Mouse (Mus musculus) cerebellum, adult 2 months (tissue): ENCODE results near the gene Efna3. TPM values are rescaled to one million over a fixed set of nuclear protein-coding genes. Genes with fewer than 3 reads are reported as not detected.

Experiments used
- DNase-seq, 2 experiments: peaks; one replicate each; pipeline ENCODE4 v3.0.0; 2021
- H3K27ac ChIP-seq: fragments of 200-500 bp; 2 replicates; pipeline ENCODE4 v1.5.1; 2012; ENCODE audit warnings: low read length, control low read depth, inconsistent platforms; ENCODE audit not compliant: insufficient read depth
- H3K27me3 ChIP-seq: fragments of 200-500 bp; 2 replicates; pipeline ENCODE4 v1.6.1; 2012; ENCODE audit warnings: inconsistent platforms, mild to moderate bottlenecking, low read length, moderate library complexity; ENCODE audit not compliant: control insufficient read depth, insufficient read depth
- H3K4me1 ChIP-seq: fragments of 200-500 bp; 2 replicates; pipeline ENCODE4 v1.6.1; 2011; ENCODE audit warnings: low read length; ENCODE audit not compliant: control insufficient read depth, insufficient read depth
- H3K4me3 ChIP-seq: fragments of 200-500 bp; replicated peaks from 2 replicates; pipeline ENCODE3; 2011; ENCODE audit warnings: mild to moderate bottlenecking, low read depth, low read length, control low read depth; ENCODE audit not compliant: insufficient read depth
- CTCF ChIP-seq: fragments of 200-500 bp; IDR thresholded peaks from 2 replicates; pipeline ENCODE4 v1.5.1; 2011; ENCODE audit warnings: low read depth, mild to moderate bottlenecking, control low read depth, low read length, moderate library complexity, borderline replicate concordance; ENCODE audit not compliant: insufficient read depth
- POLR2A ChIP-seq: fragments of 200-500 bp; IDR thresholded peaks from 2 replicates; pipeline ENCODE4 v1.6.1; 2011; ENCODE audit warnings: low read length, control low read depth, borderline replicate concordance; ENCODE audit not compliant: insufficient read depth
- WGBS: fragments of 180-500 bp; shearing (Covaris S2); methylation state at CpG from one replicate; pipeline ENCODE4 v1.1.7; 2018; 5-methylcytosine and 5-hydroxymethylcytosine counted together
- polyA plus RNA-seq: library from polyadenylated mRNA; depleted of rRNA; stranded (reverse); fragments of >200 nt; gene quantifications from 2 replicates; pipeline ENCODE4 v1.2.3, GENCODE M21; 2012

The Efna3 gene
- polyA plus RNA-seq, 1 experiment = 37.0 TPM

- Histone ChIP-seq H3K27me3 (no peaks in the 10 kb centered on the region), H3K4me1 (no peaks in the 10 kb centered on the region), H3K27ac (no peak overlapping the region), H3K4me3 (no peak overlapping the region)
- no peak for DNase-seq
- TF ChIP-seq POLR2A (no peak), CTCF (no peak)
- 69% methylated on average over 8 of the region's 8 CpGs for whole genome bisulfite sequencing
Observed at GRCm38 (mm10) chr3:89295685-89296230, 27.0 kb downstream of the Efna3 start.

- DNase-seq = no peak
- H3K27me3 ChIP-seq = no peaks in the 10 kb centered on the region
- no peaks in the 10 kb centered on the region for H3K4me1 ChIP-seq
- no peak overlapping the region for H3K4me3 ChIP-seq
- 76% methylated on average over 5 of the region's 5 CpGs for WGBS
- no peak overlapping the region for H3K27ac ChIP-seq
- TF ChIP-seq POLR2A = no peak
- TF ChIP-seq CTCF = no peak
Observed at GRCm38 (mm10) chr3:89294195-89294594, 28.6 kb downstream of the Efna3 start.

DNA sequence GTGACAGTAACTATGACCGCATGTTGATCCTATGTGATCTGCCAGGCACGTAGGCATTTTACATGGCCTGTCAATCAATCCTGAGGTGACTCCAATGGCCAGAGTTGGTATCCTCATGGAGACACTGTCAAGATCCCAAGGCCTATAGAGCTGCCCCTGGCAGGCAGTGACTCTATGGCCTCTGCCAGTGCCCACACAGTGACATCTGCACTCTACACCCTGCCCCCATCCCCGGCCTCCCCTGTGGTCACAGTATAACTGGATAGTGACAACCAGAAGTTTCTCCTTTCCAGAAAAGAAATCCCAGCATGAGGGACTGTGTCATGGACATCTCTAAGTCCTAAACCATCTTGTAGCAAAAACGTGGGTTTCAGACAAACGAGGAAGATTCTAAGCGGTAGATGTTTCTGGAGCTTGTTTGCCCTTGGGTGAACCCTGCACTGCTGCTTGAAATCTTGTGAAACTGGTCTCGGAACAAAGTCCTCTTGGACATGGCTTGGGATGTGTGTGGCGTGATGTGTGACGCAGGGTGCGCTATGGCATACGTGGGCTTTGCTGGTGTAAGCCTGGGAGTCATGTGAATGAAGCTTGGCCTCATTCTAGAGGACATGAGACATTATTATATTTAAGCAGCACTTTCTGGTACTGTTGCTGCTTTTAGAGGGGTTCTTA lies 29.4 kb downstream of the Efna3 start:
- H3K4me3 ChIP-seq = no peak overlapping the region
- no peaks in the 10 kb centered on the region for H3K4me1 ChIP-seq
- H3K27me3 ChIP-seq = no peaks in the 10 kb centered on the region
- 89% methylated on average over 11 of the region's 11 CpGs for WGBS
- TF ChIP-seq CTCF (no peak), POLR2A (no peak)
- DNase-seq = no peak
- H3K27ac ChIP-seq = no peak overlapping the region

DNA sequence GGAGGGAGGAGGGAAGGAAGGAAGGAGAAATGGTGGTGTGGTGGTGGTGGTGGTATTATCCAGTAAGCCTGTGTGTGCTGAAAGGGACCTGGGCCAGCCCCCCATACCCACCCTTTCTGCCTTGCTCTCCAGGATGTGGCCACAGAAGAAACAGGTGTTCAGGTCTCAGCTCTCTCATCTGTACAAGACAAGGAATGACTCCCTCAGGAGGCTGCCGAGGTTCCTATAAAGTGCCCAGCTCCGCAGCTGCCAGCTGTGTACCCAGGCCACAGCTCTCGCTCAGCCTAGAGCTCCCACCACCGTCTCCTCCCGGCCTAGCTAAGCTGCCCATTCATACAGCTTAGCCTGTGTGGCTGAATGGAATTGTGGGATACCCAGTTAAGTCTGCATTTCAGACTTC lies 30.5 kb downstream of the Efna3 start:
- Histone ChIP-seq H3K4me3 (no peak overlapping the region), H3K27ac (no peak overlapping the region), H3K27me3 (no peaks in the 10 kb centered on the region), H3K4me1 (no peaks in the 10 kb centered on the region)
- WGBS = 59% methylated on average over 5 of the region's 5 CpGs
- no peak for DNase-seq
- TF ChIP-seq CTCF = no peak
- no peak for TF ChIP-seq POLR2A

DNA sequence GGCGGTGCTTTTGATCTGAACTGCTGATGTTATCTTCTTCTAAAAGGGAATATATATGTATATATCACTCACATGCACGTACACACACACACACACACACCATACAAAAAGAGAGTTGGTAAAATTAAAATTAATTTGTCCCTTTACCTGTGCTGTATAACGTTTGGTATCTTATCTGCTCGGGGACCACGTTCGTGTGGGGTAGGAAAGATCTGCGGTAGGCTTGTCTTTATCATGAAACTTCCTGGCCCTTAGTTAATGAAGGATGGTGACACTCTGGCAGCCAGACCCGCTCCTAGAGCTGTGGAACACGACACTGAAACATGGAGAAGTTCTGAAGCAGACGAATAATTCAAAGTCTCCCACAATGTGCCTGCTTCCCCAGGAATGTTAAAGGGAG lies 30.9 kb downstream of the Efna3 start:
- Histone ChIP-seq H3K27me3 (no peaks in the 10 kb centered on the region), H3K27ac (no peak overlapping the region), H3K4me3 (no peak overlapping the region), H3K4me1 (no peaks in the 10 kb centered on the region)
- TF ChIP-seq POLR2A (no peak), CTCF (no peak)
- WGBS = 73% methylated on average over 10 of the region's 10 CpGs
- DNase-seq = no peak

GRCm38 (mm10) chr3:89288503-89288928 lies 34.2 kb downstream of the Efna3 start:
- Histone ChIP-seq H3K4me3 (no peak overlapping the region), H3K27ac (no peak overlapping the region), H3K4me1 (no peaks in the 10 kb centered on the region), H3K27me3 (no peaks in the 10 kb centered on the region)
- DNase-seq = no peak
- WGBS = 30% methylated on average over 7 of the region's 7 CpGs
- no peak for TF ChIP-seq POLR2A
- no peak for TF ChIP-seq CTCF

GRCm38 (mm10) chr3:89287286-89287685 lies 35.5 kb downstream of the Efna3 start:
- Histone ChIP-seq H3K27me3 (no peaks in the 10 kb centered on the region), H3K27ac (no peak overlapping the region), H3K4me3 (no peak overlapping the region), H3K4me1 (no peaks in the 10 kb centered on the region)
- DNase-seq = no peak
- TF ChIP-seq CTCF = no peak
- TF ChIP-seq POLR2A = no peak
- WGBS = 70% methylated on average over 5 of the region's 5 CpGs

GRCm38 (mm10) chr3:89285526-89285925 lies 37.2 kb downstream of the Efna3 start:
- Histone ChIP-seq H3K4me1 (no peaks in the 10 kb centered on the region), H3K27me3 (no peaks in the 10 kb centered on the region), H3K4me3 (no peak overlapping the region), H3K27ac (no peak overlapping the region)
- no peak for TF ChIP-seq POLR2A
- WGBS = 48% methylated on average over 2 of the region's 2 CpGs
- DNase-seq = no peak
